Mouse (Mus musculus) G1E (cell line): Measurements from ENCODE around the gene Igf2bp3.

Experiments used
- CTCF ChIP-seq: IDR thresholded peaks from 2 replicates; pipeline ENCODE4 v1.5.1; 2012; ENCODE audit warnings: low read depth, low read length, inconsistent platforms, mixed read lengths
- GATA1 ChIP-seq: IDR thresholded peaks from 2 replicates; pipeline ENCODE4 v1.6.1; 2012; ENCODE audit warnings: borderline replicate concordance, low read length, inconsistent platforms, mixed read lengths

DNA sequence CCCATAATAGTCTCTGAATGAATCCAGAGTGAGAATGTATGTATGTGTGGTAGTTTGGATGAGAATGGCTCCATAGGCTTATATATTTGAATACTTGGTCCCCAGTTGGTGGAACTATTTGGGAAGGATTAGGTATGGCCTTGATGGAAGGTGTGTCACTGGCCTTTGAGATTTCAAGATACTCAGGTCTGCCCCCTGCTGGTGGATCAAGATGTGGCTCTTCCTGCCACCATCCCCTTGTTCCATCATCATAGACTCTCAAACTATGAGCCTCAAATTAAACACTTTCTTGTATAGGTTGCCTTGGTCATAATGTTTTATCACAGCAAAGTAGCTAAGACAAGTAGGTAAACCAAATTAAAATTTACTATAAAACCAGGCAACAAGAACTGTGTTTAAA is 25.4 kb downstream of the Igf2bp3 start:
- TF ChIP-seq CTCF (no peak), GATA1 (no peak)
